21 mouse cellular contexts compared by ENCODE assay signal in the genomic region with DNA sequence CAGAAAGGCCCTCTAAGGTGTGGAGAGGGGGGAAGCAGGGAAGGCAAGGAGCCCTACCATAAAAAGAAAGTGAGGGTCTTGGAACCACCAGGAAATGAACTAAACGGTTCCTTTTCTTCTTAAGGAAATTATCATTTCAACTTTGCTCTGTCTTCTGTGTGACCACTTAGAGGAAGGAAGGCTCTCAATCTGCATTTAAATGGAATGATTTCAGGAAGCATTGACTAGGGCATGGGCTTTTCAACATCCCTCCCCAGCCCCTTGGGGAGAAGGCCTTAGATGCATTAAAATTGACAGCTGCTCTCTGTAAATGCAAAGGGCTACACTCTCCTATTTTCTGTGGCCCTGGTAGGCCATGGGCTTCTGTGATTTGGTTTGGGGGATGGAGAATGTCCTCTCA.
A peak's percentile ranks its signal among the peaks of the same experiment; 100 is the strongest.
DNase-seq lines count a peak whose midpoint lies in the region; ATAC-seq lines count a peak whose summit lies in the region.
"Had no signal": no experiment of that assay in that cellular context is flagged by ENCODE, and none has a peak within 500 bp of the region (broad histone marks: within the 10 kb centered on the region; RNA-seq: fewer than 3 reads in every experiment).

No protein-coding gene starts in this region.

- H3K9ac ChIP-seq in midbrain, embryonic 14.5 days (replicated peaks; ENCODE audit: low read length) = no peak overlapping the region
- no peak overlapping the region for H3K9ac ChIP-seq in midbrain, embryonic 16.5 days (ENCODE audit: low read depth, low read length)
- H3K9ac ChIP-seq: embryonic facial prominence, embryonic 13.5 days; forebrain, embryonic 12.5 days; forebrain, embryonic 15.5 days; hindbrain, embryonic 12.5 days; hindbrain, embryonic 15.5 days had no signal

- no peak overlapping the region for H3K4me2 ChIP-seq in midbrain, embryonic 14.5 days (ENCODE audit: low read length)
- H3K4me2 ChIP-seq in midbrain, embryonic 16.5 days (ENCODE audit: low read length) = no peak overlapping the region
- H3K4me2 ChIP-seq: embryonic facial prominence, embryonic 13.5 days; forebrain, embryonic 12.5 days; forebrain, embryonic 15.5 days; heart, embryonic 11.5 days; hindbrain, embryonic 12.5 days; hindbrain, embryonic 15.5 days had no signal

- H3K9me3 ChIP-seq in midbrain, embryonic 14.5 days (ENCODE audit: control insufficient read depth, low read length) = no peaks in the 10 kb centered on the region
- no peaks in the 10 kb centered on the region for H3K9me3 ChIP-seq in midbrain, embryonic 16.5 days (replicated peaks; ENCODE audit: control insufficient read depth, low read length, poor library complexity, severe bottlenecking)
- H3K9me3 ChIP-seq: embryonic facial prominence, embryonic 10.5 days; embryonic facial prominence, embryonic 13.5 days; forebrain, embryonic 12.5 days; forebrain, embryonic 15.5 days; hindbrain, embryonic 12.5 days; hindbrain, embryonic 15.5 days had no signal

- H3K36me3 ChIP-seq in midbrain, embryonic 14.5 days (ENCODE audit: control insufficient read depth, insufficient read depth, low read length) = no peaks in the 10 kb centered on the region
- H3K36me3 ChIP-seq in midbrain, embryonic 16.5 days (ENCODE audit: control insufficient read depth, insufficient read depth, low read length) = no peaks in the 10 kb centered on the region
- H3K36me3 ChIP-seq: embryonic facial prominence, embryonic 10.5 days; embryonic facial prominence, embryonic 13.5 days; forebrain, embryonic 12.5 days; forebrain, embryonic 15.5 days; hindbrain, embryonic 12.5 days; hindbrain, embryonic 15.5 days had no signal

- WGBS in midbrain, embryonic 14.5 days = 19% methylated on average over 1 of the region's 1 CpGs
- WGBS in midbrain, embryonic 16.5 days = 14% methylated on average over 1 of the region's 1 CpGs

- no peak overlapping the region for H3K27ac ChIP-seq in midbrain, embryonic 14.5 days (replicated peaks; ENCODE audit: low read depth, low read length)
- H3K27ac ChIP-seq in midbrain, embryonic 16.5 days (ENCODE audit: low read length) = no peak overlapping the region
- H3K27ac ChIP-seq: embryonic facial prominence, embryonic 10.5 days; embryonic facial prominence, embryonic 13.5 days; forebrain, embryonic 12.5 days; forebrain, embryonic 15.5 days; heart, adult 2 months; hindbrain, embryonic 12.5 days; hindbrain, embryonic 15.5 days had no signal

- H3K27me3 ChIP-seq in midbrain, embryonic 14.5 days (ENCODE audit: control insufficient read depth, insufficient read depth, low read length) = no peaks in the 10 kb centered on the region
- no peaks in the 10 kb centered on the region for H3K27me3 ChIP-seq in midbrain, embryonic 16.5 days (ENCODE audit: control insufficient read depth, insufficient read depth, low read depth, low read length)
- H3K27me3 ChIP-seq: embryonic facial prominence, embryonic 13.5 days; forebrain, embryonic 12.5 days; forebrain, embryonic 15.5 days; hindbrain, embryonic 12.5 days; hindbrain, embryonic 15.5 days had no signal

- no peaks in the 10 kb centered on the region; the same call in none of the 2 replicates for H3K4me1 ChIP-seq in midbrain, embryonic 14.5 days (ENCODE audit: control insufficient read depth, insufficient read depth, low read length)
- H3K4me1 ChIP-seq in midbrain, embryonic 16.5 days (ENCODE audit: control insufficient read depth, insufficient read depth, low read length) = peaks cover 3% of the 10 kb centered on the region; the same call in 1 of the 2 replicates
- H3K4me1 ChIP-seq: embryonic facial prominence, embryonic 13.5 days; forebrain, embryonic 15.5 days; hindbrain, embryonic 15.5 days had no signal

- peak; percentile 22 for DNase-seq in heart, adult 11 months
- no peak for DNase-seq in heart, adult 9 months (ENCODE audit: low spot score in 2 of 2)
- DNase-seq in midbrain, embryonic 14.5 days = peak; percentile 28
- peak; percentile 39 for DNase-seq in ZHBTc4 (ENCODE audit: low read depth, low spot score)
- DNase-seq in retina, embryonic 14.5 days (ENCODE audit: low spot score) = no peak
- DNase-seq in kidney, postnatal 4 days = no peak
- DNase-seq: cerebellum, adult 11-12 months; cerebellum, adult 8-10 months; cerebellum, postnatal 10 days; cerebellum, postnatal 36 days; embryo, embryonic 11 days had no signal

- no peak overlapping the region for H3K4me3 ChIP-seq in midbrain, embryonic 14.5 days (replicated peaks; ENCODE audit: low read depth, low read length)
- H3K4me3 ChIP-seq in midbrain, embryonic 16.5 days (ENCODE audit: low read depth, low read length) = no peak overlapping the region
- H3K4me3 ChIP-seq: embryonic facial prominence, embryonic 10.5 days; embryonic facial prominence, embryonic 13.5 days; erythroblast, embryonic 14.5 days; forebrain, embryonic 12.5 days; forebrain, embryonic 15.5 days; heart, adult 2 months; hindbrain, embryonic 12.5 days; hindbrain, embryonic 15.5 days had no signal

- ATAC-seq in midbrain, embryonic 14.5 days (ENCODE audit: low FRiP score, low TSS enrichment) = no peak
- ATAC-seq in midbrain, embryonic 16.5 days = no peak
- ATAC-seq: forebrain, embryonic 15.5 days had no signal

Comparison
In these comparisons a context has a peak if more than half of its experiments do, and no peak if none do; other contexts are left out.
1. DNase-seq: peak in heart, adult 11 months (single experiment), midbrain, embryonic 14.5 days (single experiment) and ZHBTc4 (single experiment); none in heart, adult 9 months (0 of 2), retina, embryonic 14.5 days (single experiment) and kidney, postnatal 4 days (0 of 2).